Mouse (Mus musculus) stomach, embryonic 16.5 days (tissue): ENCODE results near the gene Lrit3. TPM values are rescaled to one million over a fixed set of nuclear protein-coding genes. Genes with fewer than 3 reads are reported as not detected.
"Not testable (repeated sequence)": the region's sequence is repeated elsewhere in the genome, so short reads cannot be mapped to it uniquely, and the experiment has no call there.

Source experiments
- ATAC-seq: fragments of 200-750 bp; cut with Nextera tagmentation; 2 replicates; pipeline ENCODE4 v1.8.0; 2017; ENCODE audit warnings: moderate number of reproducible peaks, moderate TSS enrichment; ENCODE audit not compliant: insufficient read depth, low FRiP score
- H3K27ac ChIP-seq: fragments of 300-500 bp; sonication (generic); 2 replicates; pipeline ENCODE4 v1.5.1; 2014; ENCODE audit warnings: low read length
- H3K27me3 ChIP-seq: fragments of 300-500 bp; sonication (generic); 2 replicates; pipeline ENCODE4 v1.6.1; 2014; ENCODE audit warnings: low read length, control low read depth, mixed read lengths; ENCODE audit not compliant: control insufficient read depth, insufficient read depth
- H3K36me3 ChIP-seq: fragments of 300-500 bp; sonication (generic); 2 replicates; pipeline ENCODE4 v1.6.1; 2014; ENCODE audit warnings: low read length; ENCODE audit not compliant: control insufficient read depth, insufficient read depth
- H3K4me1 ChIP-seq: fragments of 300-500 bp; sonication (generic); 2 replicates; pipeline ENCODE4 v1.6.1; 2014; ENCODE audit warnings: low read length, control low read depth, mixed read lengths; ENCODE audit not compliant: control insufficient read depth, insufficient read depth
- H3K4me2 ChIP-seq: fragments of 300-500 bp; sonication (generic); 2 replicates; pipeline ENCODE4 v1.6.1; 2014; ENCODE audit warnings: low read depth, low read length, mixed read lengths
- H3K4me3 ChIP-seq: fragments of 300-500 bp; sonication (generic); replicated peaks from 2 replicates; pipeline ENCODE4 v1.5.1; 2014; ENCODE audit warnings: mild to moderate bottlenecking, low read length
- H3K9ac ChIP-seq: fragments of 300-500 bp; sonication (generic); 2 replicates; pipeline ENCODE4 v1.6.1; 2014; ENCODE audit warnings: low read length
- H3K9me3 ChIP-seq: fragments of 300-500 bp; sonication (generic); replicated peaks from 2 replicates; pipeline ENCODE4 v1.6.1; 2016; ENCODE audit warnings: low read length, control low read depth; ENCODE audit not compliant: control insufficient read depth
- WGBS: fragments of 180-500 bp; shearing (Covaris S2); extraction: QIAGEN DNeasy Blood & Tissue Kit; methylation state at CpG from one replicate; pipeline ENCODE4 v1.1.7; 2014; 5-methylcytosine and 5-hydroxymethylcytosine counted together
- polyA plus RNA-seq: library from polyadenylated mRNA; unstranded; fragments of >200 nt; fragmentation: Nextera tagmentation; extraction: Ambion mirVana; gene quantifications from 2 replicates; pipeline ENCODE4 v1.2.1, GENCODE M21; 2015

The Lrit3 gene
- polyA plus RNA-seq, 1 experiment from 2014 or later, result not detected

DNA sequence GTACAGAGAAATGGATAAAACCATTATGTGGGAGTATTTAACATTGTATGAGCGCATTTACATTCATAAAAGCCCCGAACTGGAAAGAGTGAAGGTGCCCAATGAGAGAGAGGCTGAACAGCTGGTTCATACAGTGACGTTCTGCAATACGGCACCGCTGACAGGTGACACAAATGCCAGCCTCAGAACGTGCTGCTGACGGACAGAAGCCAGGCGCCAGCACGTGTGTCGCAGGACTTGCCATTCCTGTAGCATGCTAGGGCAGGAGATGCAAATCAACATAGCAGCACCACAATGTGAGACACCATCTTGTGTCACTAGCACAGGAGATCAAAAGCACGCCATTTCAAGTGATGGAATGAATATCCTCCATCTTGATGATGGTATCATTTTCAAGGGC, 5.3 kb downstream of the Lrit3 start:
- no peaks in the 10 kb centered on the region for H3K9me3 ChIP-seq
- no peak overlapping the region for H3K27ac ChIP-seq
- ATAC-seq, result no peak
- no peak overlapping the region for H3K4me2 ChIP-seq
- no peaks in the 10 kb centered on the region for H3K4me1 ChIP-seq
- H3K36me3 ChIP-seq, result no peaks in the 10 kb centered on the region
- no peak overlapping the region for H3K4me3 ChIP-seq
- 78% methylated on average over 11 of the region's 11 CpGs for WGBS
- H3K9ac ChIP-seq, result no peak overlapping the region
- H3K27me3 ChIP-seq, result no peaks in the 10 kb centered on the region

DNA sequence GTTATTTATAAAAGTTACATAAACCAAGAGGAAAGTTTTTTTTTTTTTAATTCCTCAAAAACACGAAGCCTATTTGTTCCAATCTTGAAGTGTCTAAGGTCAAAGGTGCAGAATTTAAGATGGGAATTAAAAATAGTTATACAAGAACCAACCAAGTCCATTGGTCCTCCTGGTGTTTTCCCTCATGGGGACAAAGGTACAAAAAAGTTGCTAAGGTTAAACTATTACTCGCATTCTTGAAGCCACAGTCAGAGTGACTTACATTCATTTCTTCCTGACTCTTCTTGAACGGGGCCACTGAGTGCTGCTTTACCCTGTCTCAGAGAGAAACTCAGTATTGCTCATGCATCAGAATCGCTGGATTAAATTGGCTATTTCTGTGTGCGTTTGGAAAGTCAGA, 6.5 kb downstream of the Lrit3 start:
- Histone ChIP-seq H3K36me3 (no peaks in the 10 kb centered on the region), H3K9ac (no peak overlapping the region), H3K4me3 (no peak overlapping the region), H3K9me3 (no peaks in the 10 kb centered on the region), H3K4me1 (no peaks in the 10 kb centered on the region), H3K4me2 (no peak overlapping the region), H3K27me3 (no peaks in the 10 kb centered on the region), H3K27ac (no peak overlapping the region)
- ATAC-seq, result no peak
- WGBS, result 66% methylated on average over 5 of the region's 5 CpGs

DNA sequence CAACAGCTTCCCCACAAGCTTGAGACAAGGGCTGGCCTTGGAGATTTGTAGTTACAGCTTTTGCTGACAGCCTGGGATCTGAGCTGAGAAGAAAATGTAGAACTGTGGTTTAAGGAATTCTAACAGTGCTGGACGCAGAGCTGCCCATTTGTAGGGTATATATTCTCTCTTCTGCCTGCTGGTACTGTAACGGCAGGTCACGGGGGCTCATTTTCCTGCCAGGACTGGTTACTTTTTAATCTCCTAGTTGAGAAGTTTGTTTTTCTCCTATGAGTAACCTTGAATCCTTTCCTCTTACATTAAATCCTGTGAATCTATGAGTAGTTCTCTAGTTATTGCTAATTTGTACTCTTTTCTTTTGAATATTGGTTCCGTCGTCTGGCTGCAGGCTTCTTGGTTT, 10.0 kb downstream of the Lrit3 start:
- ATAC-seq, result no peak
- H3K9ac ChIP-seq, result no peak overlapping the region
- H3K9me3 ChIP-seq, result no peaks in the 10 kb centered on the region
- WGBS, result 78% methylated on average over 5 of the region's 5 CpGs
- no peak overlapping the region for H3K4me3 ChIP-seq
- no peaks in the 10 kb centered on the region for H3K27me3 ChIP-seq
- no peaks in the 10 kb centered on the region for H3K36me3 ChIP-seq
- H3K4me1 ChIP-seq, result no peaks in the 10 kb centered on the region
- no peak overlapping the region for H3K27ac ChIP-seq
- no peak overlapping the region for H3K4me2 ChIP-seq

- H3K4me3 ChIP-seq, result no peak overlapping the region
- 90% methylated on average over 3 of the region's 3 CpGs for WGBS
- H3K4me2 ChIP-seq, result no peak overlapping the region
- H3K9me3 ChIP-seq, result no peaks in the 10 kb centered on the region
- no peaks in the 10 kb centered on the region for H3K4me1 ChIP-seq
- no peak overlapping the region for H3K9ac ChIP-seq
- no peaks in the 10 kb centered on the region for H3K36me3 ChIP-seq
- no peaks in the 10 kb centered on the region for H3K27me3 ChIP-seq
- ATAC-seq, result no peak
- H3K27ac ChIP-seq, result no peak overlapping the region
Measured at GRCm38 (mm10) chr3:129782746-129783145, 21.1 kb downstream of the Lrit3 start.

DNA sequence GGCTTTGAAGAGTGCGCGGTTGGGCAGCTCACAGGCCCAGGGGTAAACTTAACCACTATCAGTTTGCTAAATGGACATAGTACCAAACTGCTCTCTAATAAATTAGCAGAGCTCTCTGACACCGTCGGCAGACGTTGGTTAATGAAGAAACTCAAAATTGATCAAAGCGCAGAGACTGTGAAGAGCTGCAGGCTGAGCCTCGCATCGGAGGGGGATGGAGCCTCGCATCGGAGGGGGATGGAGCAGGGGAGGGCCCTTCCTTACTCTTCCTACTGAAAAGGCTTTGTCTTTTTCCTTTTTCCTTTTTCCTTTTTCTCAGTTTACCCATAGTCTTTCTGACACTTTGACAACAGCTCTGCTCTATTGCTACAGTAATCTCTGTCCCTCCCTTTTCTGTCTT, 22.4 kb downstream of the Lrit3 start:
- Histone ChIP-seq H3K4me2 (no peak overlapping the region), H3K27ac (no peak overlapping the region), H3K27me3 (no peaks in the 10 kb centered on the region), H3K9me3 (no peaks in the 10 kb centered on the region), H3K4me1 (no peaks in the 10 kb centered on the region), H3K9ac (no peak overlapping the region), H3K36me3 (no peaks in the 10 kb centered on the region), H3K4me3 (no peak overlapping the region)
- WGBS, result 44% methylated on average over 10 of the region's 10 CpGs
- no peak for ATAC-seq

DNA sequence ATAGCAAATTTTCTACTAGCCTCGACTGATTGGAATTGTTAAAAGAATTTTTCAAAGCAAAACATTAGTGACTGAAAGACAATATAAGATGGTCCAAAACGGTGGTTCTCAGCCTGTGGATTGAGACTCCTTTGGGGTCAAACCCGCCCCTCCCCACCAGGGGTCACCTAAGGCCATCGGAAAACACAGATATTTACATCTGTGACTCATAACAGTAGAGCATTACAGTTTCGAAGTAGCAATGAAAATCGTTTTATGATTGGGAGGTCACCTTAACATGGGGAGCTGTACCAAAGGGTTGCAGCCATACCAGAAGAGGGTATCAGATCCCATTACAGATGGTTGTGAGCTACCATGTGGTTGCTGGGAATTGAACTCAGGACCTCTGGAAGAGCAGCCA, 32.6 kb downstream of the Lrit3 start:
- Histone ChIP-seq H3K9ac (no peak overlapping the region), H3K4me1 (no peaks in the 10 kb centered on the region), H3K4me2 (no peak overlapping the region), H3K27me3 (no peaks in the 10 kb centered on the region), H3K4me3 (no peak overlapping the region), H3K36me3 (no peaks in the 10 kb centered on the region), H3K9me3 (no peaks in the 10 kb centered on the region), H3K27ac (no peak overlapping the region)
- no peak for ATAC-seq
- 81% methylated on average over 6 of the region's 6 CpGs for WGBS

- Histone ChIP-seq H3K9ac (no peak overlapping the region), H3K27me3 (no peaks in the 10 kb centered on the region), H3K27ac (no peak overlapping the region), H3K9me3 (no peaks in the 10 kb centered on the region), H3K36me3 (no peaks in the 10 kb centered on the region), H3K4me2 (no peak overlapping the region), H3K4me1 (no peaks in the 10 kb centered on the region), H3K4me3 (no peak overlapping the region)
- ATAC-seq, result no peak
- 84% methylated on average over 10 of the region's 10 CpGs for whole genome bisulfite sequencing
Measured at GRCm38 (mm10) chr3:129766971-129767794, 36.6 kb downstream of the Lrit3 start.

DNA sequence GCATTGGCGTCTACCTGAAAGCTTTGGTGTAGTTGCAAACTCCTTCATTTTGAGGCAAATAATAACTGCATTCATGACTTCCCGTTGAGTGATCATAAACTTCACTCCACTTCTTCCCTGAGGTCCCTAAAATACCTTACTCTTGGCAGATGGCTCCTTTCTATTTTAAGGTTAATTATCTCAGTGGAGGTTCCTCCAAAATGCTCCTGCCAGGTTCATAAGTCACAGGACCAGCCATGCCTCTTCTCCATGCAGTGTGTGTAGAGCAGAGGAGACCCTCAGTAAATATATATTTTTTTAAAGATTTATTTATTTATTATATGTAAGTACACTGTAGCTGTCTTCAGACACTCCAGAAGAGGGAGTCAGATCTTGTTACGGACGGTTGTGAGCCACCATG, 37.7 kb downstream of the Lrit3 start:
- 84% methylated on average over 4 of the region's 4 CpGs for WGBS
- no peaks in the 10 kb centered on the region for H3K9me3 ChIP-seq
- H3K4me1 ChIP-seq, result no peaks in the 10 kb centered on the region
- H3K36me3 ChIP-seq, result no peaks in the 10 kb centered on the region
- ATAC-seq, result no peak
- H3K27me3 ChIP-seq, result no peaks in the 10 kb centered on the region
- H3K4me2 ChIP-seq, result no peak overlapping the region
- H3K4me3 ChIP-seq, result no peak overlapping the region
- no peak overlapping the region for H3K9ac ChIP-seq
- no peak overlapping the region for H3K27ac ChIP-seq

- H3K4me2 ChIP-seq, ATAC-seq, H3K9ac ChIP-seq, H3K9me3 ChIP-seq, H3K36me3 ChIP-seq, H3K27ac ChIP-seq, H3K27me3 ChIP-seq, H3K4me3 ChIP-seq, H3K4me1 ChIP-seq: not testable (repeated sequence)
- WGBS, result 94% methylated on average over 1 of the region's 1 CpGs
Measured at GRCm38 (mm10) chr3:129757599-129757998, 46.2 kb downstream of the Lrit3 start.
